Mouse (Mus musculus): ENCODE results near the gene Naa80.
"Not testable (repeated sequence)": the region's sequence is repeated elsewhere in the genome, so short reads cannot be mapped to it uniquely, and the experiment has no call there.

Naa80 gene

DNA sequence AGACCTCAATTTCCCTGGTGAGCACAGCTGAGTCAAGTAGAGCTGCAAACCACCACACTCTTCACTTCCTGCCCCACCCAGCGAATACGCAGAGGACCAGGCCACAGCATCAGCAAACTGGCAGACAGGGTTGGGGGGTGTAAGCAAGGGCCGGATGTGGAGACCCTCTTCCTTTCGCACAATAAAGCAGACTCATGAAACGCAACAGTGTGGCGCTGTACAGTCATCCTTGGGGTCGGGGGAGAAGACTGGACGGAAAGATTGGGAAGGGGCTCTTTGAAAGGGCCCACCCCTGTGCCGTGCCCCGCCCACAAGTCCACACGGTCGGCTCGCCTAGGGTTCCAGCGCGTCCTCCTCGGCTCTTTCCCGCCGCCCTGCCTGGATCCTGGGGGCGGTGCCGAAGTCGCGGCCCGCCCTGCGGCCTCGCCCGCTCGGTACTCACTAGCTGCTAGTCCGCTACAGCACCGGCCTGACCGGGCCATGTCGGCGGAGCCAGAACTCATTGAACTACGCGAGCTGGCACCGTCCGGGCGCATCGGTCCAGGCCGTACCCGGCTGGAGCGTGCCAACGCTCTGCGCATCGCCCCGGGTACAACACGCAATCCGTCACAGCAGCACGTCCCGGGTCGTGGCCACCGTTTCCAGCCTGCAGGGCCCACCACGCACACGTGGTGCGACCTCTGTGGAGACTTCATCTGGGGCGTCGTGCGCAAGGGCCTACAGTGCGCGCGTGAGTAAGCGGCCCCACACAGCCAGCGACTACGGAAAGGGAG, 27.4 kb upstream of the Naa80 start, which contains the start of gene Rassf1:
Gene Rassf1, plus strand, starts transcription at position 439 of the 773 bp plus-strand sequence.
- DNase-seq (ENCODE audit: low spot score) = no peak

DNA sequence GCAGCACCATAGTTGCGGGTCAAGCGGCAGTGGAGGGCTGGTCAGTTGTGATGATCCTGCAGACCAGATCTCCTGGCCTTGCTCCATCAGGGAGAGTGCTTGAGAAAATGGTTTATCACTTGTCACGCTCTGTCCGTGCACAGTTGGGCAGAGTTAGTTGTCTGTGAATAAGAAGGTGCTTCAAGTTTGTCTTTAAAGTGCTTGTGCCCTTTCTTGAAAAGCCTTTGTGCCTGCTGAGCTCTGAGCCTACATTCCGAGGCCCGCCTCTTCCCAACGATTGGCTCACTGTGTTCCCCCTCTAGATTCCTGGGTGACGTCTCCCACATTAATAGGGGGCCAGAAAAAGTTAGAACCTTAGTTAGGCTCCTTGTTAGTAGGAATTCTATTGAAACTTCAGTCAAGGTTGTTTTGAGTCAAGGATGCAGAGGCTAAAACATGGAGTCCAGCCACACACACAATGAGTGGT, 26.8 kb upstream of the Naa80 start:
- DNase-seq (ENCODE audit: low spot score) = no peak

DNA sequence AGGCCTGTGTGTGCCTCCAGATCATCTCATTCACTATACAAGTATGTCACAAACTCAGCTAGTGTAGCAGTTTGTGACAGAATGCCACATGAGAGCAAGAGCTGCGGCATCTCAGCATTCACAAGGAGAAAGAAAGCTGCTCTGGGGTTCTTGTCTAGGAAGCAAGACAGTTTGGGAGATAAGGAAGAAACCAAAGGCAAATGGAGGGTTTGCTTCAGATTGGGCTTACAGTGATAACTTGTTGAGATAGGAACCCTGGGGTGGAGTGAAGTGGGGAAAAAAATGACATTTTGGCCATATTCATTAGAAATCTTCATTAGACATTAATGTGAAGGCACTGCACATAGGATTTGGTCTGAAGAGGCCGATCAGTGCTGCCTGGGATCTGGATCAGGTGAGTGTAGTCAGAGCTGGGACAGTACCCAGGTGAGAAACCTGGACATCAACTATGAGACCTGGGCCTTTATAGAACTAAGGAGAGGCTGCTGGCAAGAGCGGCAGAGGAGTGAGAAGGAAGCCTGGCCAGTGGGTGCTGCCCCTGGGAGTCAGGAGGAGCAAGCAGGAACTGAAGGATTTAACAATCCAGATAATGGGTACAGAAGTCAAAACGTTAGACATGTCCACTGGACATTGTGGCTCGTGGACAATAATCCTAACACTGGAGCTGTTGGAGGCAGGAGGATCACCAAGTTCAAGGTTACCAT, 25.8 kb upstream of the Naa80 start:
- no peak for DNase-seq (ENCODE audit: low spot score)

DNA sequence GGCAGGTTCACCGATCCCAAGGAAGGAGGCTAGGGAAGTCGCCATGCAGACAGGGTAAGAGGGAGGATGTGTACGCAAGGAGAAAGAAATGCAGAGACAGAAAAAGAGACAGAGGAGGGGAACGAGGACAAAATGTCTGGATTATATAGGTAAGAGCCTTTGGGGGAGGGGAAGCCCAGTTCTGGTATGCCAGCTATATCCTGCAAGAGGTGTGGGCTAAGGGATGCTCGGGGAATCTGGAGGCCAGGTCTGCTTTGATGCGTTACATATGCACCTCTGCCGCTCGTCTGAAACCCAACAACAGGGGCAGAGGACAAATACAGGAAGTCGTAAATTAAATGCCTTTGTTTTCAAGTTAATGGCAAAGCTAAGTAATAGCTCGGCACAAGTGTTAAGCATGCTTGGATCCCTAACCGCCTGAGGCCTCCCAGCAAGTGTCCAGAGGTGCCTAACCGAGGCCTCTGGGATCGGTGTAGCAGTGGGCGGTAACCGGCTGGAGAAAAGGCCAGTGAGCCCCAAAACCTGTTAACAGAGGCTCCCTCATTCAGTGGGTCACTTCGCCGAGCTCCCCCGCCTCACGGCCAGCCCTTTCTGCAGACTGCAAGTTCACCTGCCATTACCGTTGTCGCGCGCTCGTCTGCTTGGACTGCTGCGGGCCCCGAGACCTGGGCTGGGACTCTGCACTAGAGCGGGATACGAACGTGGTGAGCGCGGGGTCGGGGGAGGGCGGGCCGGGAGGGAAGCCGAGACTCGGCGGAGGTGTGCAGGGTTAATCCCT, 25.0 kb upstream of the Naa80 start:
- no peak for DNase-seq (ENCODE audit: low spot score)

DNA sequence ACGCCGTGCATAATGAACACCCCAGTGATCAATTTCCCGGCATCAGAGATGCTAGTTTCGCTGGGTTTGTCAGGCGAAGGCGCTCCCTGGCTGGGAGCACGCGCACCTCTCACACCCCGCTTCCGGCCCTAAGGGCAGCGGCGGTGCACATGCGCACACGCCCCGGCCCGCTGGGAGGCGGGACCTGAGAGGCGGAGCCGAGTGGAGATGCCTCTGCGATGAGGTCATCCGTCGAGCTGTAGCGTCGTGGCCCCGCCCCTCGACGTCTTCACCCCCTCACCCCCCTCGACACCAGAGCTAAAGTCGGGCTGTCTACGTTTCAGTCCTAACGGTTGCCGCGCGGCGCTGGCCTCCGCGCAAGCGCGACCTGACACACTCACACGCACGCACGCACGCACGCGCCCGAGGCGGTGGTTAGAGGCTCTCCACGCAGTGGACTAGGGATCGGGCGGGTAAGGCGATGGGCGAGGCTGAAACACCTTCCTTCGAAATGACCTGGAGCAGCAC, 24.3 kb upstream of the Naa80 start:
- peak; percentile 71 for DNase-seq (ENCODE audit: low spot score)

DNA sequence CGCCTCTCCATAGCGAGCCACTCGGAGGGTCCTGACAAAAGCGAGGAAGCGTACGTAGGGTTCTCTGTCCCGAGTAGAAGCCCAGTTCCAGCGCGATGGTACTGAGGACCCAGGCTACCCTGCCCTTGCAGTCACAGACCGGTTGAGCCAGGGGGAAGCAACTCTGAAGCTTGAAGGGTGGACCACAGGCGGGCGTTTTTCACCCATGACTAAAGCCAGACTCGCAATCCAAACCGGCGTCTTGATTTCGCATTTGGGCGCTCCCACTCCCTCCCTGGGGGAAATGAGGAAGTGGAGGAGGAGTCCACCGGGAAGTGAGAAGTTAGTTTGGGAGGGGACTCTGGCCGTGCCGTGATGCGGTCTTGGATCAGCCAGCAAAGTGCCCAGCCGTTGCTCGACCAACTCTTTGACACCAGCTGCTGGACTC, 23.6 kb upstream of the Naa80 start:
- DNase-seq (ENCODE audit: low spot score) = no peak

DNA sequence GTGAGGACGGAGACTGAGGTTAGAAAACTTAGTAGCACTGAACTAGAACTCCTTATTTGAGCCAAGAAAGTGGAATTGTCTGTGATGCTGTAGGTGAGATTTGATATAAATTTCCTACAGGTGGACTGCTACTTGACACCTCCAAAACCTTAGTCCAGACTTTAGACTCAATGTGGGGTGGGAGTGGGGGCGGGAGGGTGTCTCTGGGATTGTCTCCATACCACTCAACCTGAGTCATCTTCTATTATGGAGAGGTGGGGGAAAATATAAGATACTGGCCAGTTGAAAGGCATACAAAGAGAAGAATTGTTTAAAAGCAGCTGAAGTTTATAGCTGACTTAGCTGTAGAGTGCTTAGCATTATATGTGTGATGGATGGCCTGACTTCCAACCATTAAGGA, 23.0 kb upstream of the Naa80 start:
- DNase-seq (ENCODE audit: low spot score) = no peak

DNA sequence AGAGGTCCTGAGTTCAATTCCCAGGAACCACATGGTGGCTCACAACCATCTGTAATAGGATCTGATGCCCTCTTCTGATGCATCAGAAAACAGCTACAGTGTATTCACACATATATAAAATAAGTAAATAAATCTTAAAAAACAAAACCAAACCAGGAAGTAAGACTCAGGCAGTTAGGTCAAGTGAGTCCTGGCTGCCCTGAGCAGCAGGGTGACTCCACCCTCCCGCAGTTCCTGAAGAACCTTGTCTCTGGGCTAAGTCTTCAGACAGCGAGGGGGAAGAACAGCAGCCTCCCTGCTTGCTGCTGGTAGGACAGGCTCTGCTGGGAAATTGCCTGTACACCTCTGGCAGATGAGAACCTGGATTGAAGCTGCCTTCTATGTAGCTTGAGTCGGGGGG, 22.3 kb upstream of the Naa80 start:
- DNase-seq (ENCODE audit: low spot score) = no peak

DNA sequence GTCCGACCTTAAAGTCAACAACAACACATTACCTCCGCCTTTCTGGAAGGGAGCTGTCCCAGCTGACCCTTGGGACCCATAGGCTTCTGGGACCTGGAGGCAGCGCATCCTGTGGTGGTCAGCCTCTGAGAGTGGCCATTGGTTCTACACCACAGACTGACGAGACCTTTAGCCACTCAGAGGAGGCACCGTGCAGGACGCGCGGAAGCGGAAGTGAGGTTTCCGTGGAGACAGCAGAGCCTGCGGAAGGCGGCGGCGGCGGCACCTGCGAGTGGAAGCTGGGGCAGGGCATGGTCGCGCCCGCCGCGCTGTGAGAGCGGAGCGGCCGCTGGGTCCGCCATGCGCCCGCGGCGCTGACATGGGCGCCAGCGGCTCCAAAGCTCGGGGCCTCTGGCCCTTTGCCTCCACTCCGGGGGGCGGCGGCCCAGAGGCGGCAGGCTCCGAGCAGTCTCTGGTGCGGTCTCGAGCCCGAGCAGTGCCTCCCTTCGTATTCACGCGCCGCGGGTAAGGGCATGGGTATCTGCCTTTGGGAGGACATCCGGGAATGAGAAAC, 15.6 kb upstream of the Naa80 start, which contains the start of gene Tusc2:
Gene Tusc2, plus strand, starts transcription at position 227 of the 553 bp plus-strand sequence.
- DNase-seq (ENCODE audit: low spot score) = peak; percentile 92

DNA sequence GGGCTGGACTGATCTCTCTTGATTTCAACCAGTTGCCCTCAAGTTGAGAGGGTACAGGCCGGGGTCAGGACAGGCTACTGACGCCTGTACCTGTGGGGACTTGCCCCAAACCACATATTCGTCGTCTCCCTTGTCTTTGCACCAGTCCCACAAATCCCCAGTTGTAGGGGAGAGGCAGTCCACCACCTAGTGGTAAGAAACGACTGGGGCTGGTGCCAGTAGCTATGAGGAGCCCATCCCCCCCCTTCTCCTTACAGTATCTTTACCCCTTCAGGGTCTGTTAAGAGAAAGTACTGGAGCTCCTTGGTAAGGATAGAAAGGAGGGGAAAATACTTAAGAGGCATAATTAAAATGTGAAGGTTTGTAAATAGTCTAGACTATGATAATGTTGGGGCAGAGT, 13.1 kb upstream of the Naa80 start:
- DNase-seq (ENCODE audit: low spot score) = not testable (repeated sequence)

DNA sequence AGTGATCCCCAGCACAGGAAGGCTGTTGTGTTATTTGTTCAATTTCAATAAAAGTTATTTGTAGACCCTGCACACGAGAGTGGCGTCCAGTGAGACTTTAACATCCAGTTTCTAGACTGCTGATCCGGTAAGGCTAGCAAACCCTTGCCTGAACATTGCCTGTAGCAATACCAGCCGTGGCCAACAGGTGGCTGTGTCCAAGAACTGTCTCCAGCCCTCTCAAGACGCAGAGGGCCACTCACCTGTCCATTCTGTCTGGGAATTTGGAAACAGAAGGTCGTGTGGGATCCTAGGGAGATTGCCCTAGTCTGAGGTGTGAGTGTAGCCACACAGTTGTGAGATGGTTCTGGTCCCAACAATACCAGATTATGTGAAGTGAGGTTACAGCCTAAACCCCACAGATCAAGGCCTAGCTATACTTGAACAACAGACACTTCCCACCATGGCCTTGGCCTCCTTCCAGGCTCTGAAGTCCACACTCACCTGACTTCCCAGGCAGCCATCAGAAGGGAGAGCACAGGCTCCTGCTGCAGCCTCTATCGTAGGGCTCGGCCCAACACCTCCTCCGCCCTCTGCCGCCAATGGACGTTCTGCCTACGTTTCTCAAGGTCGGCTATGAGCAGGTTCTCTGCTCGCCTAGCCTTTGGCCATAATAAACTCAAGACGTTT, 12.5 kb upstream of the Naa80 start:
- no peak for DNase-seq (ENCODE audit: low spot score)

DNA sequence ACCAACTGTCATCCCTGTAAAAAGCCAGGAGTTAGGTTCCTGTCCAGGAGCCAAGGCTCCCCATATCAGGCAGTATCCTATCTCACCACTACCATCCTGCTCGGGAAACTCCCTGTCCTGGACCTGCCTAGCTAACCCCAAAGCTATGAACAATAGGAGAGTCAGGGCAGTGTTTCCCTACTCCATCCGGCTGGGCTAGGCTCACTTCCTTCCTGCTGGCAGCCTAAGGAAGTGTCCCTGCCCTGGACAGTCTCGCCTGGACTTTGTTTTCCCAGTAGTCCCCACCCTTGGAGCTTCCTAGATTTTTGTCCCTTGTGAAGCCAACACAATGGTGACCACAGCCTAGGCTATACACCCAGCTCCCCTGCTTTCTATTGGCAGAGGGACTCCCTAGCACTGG, 11.8 kb upstream of the Naa80 start:
- no peak for DNase-seq (ENCODE audit: low spot score)

DNA sequence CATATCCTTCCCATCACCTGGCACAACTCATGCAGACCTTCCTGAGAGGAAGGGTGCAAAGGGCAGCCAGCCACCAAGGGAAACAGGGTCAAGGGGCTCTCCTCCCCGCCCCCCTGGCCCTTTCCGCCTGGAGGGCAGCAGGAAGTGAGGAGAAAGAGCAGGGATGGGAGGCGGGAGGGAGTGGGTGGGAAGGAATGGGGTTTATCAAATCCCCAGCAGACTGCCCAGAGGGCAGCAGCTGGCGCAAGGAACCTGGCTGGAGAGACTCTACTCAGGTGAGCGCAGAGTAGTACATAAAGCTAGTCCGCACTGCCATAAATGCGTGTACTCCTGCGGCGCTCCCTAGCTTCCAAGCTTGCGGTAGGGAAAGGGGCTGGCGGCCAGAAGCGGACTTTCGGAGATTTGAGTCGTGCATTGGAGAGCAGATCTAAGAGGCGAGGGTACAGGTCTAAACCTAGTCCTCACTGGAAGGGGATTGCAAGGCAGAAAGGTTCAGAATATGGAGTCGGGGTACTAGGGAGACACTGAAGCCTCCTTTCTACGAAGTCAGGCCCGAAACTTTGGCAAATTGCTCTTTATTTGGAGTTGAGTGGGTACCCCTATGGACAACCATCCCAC, 10.9 kb upstream of the Naa80 start, which contains the start of gene Hyal2:
Gene Hyal2, plus strand, starts transcription at position 244 of the 618 bp plus-strand sequence.
- DNase-seq (ENCODE audit: low spot score) = no peak

DNA sequence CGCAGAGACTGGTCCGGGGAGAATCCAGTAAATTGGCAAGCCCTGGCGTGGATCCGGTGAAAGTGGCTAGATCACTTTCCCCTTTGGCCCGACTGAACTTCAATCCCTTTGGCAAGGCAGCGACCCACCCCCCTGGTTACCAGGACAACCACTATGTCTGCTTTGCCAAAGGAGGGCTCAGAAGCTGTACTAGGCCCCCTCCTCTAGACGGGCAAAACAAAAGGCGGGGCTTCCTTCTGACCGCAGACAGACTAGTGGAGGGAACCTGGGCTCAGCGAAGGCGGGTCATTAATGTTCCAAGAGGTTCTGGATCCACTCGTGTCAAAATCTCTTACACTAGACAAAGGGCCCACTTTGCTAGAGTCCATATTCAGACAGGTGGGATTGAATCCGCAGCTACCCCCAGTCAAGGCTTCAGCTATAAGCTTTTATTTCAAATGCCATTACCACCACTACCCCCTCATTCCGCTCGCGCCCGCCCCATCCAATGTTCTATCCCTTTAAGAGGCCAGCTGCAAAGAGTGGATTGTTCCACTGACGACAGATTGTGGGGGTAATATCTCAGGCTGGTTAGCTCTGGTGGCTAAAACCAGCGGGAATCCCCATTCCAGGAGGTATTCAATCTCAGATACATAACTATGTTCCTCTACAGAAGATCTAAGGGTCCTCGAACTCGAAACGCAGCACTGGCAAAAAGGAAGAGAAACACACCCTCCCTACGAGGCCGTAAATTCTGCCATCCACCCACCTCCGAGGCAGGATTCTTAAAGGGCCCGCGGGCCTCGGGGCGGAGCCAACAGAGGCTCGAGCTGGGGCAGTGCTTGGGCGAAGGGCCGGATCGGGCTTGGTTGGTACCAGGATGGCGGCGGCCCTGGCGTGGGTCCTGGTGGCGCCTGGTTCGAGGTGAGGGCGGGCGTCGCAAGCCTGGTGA, 10.1 kb upstream of the Naa80 start:
- DNase-seq (ENCODE audit: low spot score) = peak; percentile 61

DNA sequence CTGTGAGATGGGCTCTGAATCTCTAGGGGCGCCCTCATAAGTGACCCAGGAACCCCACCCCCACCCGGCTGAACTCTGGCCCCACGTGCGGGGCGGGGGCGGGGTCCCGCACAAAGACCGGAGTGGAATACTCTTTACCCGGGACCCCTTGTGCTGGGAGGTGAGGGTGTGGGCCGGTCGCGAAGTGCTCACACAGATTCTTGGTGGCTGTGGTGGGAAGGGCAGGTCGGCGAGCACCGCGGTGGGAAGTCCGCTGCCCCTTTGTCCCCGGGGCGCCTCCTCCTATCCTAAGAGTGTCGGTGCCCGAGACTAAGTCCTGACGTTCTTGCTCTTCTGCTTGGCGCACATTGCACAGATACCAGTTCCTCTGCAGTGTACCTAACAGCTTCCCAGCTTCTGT, 9.4 kb upstream of the Naa80 start:
- no peak for DNase-seq (ENCODE audit: low spot score)

DNA sequence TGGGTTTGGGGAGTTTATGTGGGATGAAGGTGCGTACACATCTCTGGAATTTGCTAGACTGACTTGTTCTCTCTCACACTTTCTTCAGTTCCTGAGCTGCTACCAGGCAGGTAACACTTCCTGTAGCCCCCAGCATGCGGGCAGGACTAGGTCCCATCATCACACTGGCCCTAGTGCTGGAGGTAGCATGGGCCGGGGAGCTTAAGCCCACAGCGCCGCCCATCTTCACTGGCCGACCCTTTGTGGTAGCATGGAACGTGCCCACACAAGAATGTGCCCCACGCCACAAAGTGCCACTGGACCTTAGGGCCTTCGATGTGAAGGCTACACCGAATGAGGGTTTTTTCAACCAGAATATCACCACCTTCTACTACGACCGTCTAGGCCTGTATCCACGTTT, 8.7 kb upstream of the Naa80 start:
- DNase-seq (ENCODE audit: low spot score) = no peak

DNA sequence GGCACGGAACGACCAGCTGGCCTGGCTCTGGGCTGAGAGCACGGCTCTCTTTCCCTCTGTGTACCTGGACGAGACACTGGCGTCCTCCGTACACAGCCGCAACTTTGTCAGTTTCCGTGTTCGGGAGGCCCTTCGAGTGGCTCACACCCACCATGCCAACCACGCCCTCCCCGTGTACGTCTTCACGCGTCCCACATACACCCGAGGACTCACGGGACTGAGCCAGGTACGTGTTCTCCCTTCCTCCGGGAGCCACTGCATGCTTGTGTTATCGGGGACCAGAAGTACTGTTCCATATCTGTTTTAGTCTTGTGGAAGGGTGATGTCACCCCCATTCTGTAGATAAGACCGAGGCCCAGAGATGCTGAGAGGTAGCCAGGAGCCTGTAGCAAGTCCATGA, 7.8 kb upstream of the Naa80 start:
- DNase-seq (ENCODE audit: low spot score) = no peak

DNA sequence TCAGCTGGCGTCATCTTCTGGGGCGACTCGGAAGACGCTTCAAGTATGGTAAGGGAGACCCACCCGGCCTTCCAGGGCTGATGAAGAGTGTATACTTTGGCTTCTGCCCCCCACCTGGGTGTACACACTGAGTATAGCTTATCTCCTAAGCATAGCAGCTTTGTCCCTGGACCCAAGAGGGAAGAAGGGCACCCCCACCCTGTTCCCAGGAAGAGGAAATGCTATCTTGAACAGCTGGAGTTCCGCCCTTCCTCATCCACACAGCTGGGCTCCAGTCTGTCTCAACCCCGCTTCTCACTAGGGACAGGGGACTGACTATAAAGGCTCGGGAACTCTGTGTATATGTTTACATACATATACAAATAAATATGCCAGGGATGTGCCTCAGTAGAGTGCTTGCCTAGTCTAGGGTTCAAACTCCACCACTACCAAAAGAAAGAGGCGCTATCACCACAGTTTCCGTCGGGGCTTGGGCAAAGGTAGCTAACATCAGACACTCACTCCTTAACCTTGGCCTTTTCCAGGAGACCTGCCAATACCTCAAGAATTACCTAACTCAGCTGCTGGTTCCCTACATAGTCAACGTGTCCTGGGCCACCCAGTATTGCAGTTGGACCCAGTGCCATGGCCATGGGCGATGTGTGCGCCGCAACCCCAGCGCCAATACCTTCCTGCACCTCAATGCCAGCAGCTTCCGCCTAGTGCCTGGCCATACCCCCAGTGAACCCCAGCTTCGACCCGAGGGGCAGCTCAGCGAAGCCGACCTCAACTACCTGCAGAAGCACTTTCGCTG, 7.0 kb upstream of the Naa80 start:
- no peak for DNase-seq (ENCODE audit: low spot score)

DNA sequence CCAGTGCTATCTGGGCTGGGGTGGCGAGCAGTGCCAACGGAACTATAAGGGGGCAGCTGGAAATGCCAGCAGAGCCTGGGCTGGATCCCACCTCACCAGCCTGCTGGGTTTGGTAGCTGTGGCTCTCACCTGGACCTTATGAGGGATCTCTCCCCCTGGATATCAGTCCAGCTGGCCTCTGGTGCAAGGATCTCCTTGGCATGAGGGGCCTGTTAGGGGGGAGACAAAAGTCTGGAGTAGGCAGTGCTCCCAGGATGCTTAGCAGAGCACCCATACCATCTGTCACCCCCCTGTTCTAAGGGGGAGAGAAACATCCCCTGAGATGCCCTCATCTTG, 6.4 kb upstream of the Naa80 start:
- DNase-seq (ENCODE audit: low spot score) = no peak

Data from layer of hippocampus, adult 9-10 months (tissue).